Mouse (Mus musculus) erythroblast, embryonic 14.5 days (primary cell): Measurements from ENCODE around the gene Zcchc14.

ENCODE experiments used
- GATA1 ChIP-seq: IDR thresholded peaks from 2 replicates; pipeline ENCODE4 v1.6.1; 2012; ENCODE audit warnings: low read length, inconsistent platforms, mixed read lengths
- TAL1 ChIP-seq: IDR thresholded peaks from 3 replicates; pipeline ENCODE4 v1.6.1; 2012; ENCODE audit warnings: low read length, inconsistent platforms, mixed read lengths

DNA sequence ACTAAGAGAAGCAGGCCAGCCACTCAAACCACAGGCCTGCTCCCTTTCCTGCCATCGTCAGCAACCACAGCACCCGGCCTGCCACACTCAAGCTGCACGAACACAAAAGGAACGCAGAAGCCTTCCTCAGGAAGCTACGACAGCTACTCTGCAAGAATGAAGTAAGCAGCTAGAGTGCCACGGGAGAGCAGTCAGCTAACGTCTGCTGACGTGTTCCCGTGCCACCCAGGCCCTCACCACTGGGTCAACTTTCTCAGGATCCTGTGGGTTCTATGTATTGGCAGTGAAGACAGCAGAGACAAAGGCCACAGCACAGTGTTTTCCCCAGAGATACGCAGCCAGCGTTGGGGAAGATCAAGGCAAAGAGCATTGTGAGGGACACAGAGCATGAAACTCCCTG lies 9.3 kb downstream of the Zcchc14 start:
- TF ChIP-seq GATA1 (no peak), TAL1 (no peak)
